Mouse (Mus musculus): Measurements from ENCODE around the gene Edc3.

- TF ChIP-seq CTCF (IDR thresholded peaks at IDR 0.05; ENCODE audit: borderline replicate concordance, extremely low read depth, insufficient read depth, insufficient read length) (no peak), POLR2A (IDR thresholded peaks at IDR 0.05; ENCODE audit: borderline replicate concordance, extremely low read depth, insufficient read depth, insufficient read length, poor library complexity, severe bottlenecking) (no peak)
Measured at GRCm38 (mm10) chr9:57775736-57776135, 67.4 kb downstream of the Edc3 start.
